Mouse (Mus musculus) C2C12 (cell line): ENCODE measurements around the gene Sox5.

Experiments
- CTCF ChIP-seq: IDR thresholded peaks from one replicate; pipeline ENCODE4 v1.5.1; 2011; ENCODE audit not compliant: control insufficient read depth, insufficient read depth, insufficient read length
- FOSL1 ChIP-seq: IDR thresholded peaks from one replicate; pipeline ENCODE4 v1.8.0; 2011; ENCODE audit warnings: mild to moderate bottlenecking, low read length; ENCODE audit not compliant: poor library complexity, insufficient read depth, severe bottlenecking

- no peak for TF ChIP-seq FOSL1
- no peak for TF ChIP-seq CTCF
These were observed 27.8 kb downstream of the Sox5 start for GRCm38 (mm10) chr6:144753963-144754296.
